Mouse (Mus musculus) mature B cell (primary cell): ENCODE measurements around the gene Smim24.

Source experiments
- in situ Hi-C: fragments of 300-500 bp; cut with MboI; formaldehyde crosslinking; loops from 2 replicates; pipeline ENCODE4 v1.14.3; 2019

The Smim24 gene

DNA sequence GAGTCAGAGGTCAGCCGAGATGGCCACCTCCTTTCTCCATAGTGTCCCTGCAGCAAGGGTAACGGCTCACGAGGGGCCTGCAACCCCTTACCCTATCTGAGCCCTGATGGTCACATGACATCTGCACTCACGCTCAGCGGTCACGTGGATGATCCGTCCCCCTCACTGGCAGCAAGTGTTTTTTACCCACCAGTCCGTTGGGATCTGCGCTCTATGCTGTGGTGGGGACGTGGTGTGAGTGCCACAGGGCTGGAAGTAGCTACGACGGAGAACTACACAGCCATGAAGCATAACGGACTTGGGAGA is 15.5 kb downstream of the Smim24 start:
- in situ Hi-C loops: loop anchor here (5.0 kb wide), 1 partner anchor 34 kb away; no protein-coding TSS in a partner anchor

DNA sequence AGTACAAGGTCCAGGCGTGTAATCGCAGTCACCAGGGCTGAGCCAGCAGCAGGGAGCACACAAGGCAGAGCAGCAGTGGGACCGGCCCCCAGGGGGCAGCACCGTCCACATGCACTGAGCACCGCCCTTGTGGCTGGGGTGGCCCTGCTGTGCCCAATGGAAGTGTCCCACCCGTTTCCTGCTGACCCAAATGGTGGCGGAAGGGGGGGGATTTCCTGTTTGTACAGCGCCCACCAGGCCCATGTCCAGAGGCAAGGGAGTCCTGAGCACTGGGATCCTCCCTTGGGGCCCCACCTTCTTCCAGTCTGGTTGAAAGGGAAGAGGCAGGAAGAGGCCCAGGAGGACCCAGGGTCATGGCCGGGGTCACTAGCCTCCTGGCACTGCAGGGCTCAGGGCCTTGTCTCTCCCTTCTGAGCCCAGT is 16.0 kb downstream of the Smim24 start:
- in situ Hi-C loops: loop anchor here (5.0 kb wide), 1 partner anchor 33 kb away; no protein-coding TSS in a partner anchor

DNA sequence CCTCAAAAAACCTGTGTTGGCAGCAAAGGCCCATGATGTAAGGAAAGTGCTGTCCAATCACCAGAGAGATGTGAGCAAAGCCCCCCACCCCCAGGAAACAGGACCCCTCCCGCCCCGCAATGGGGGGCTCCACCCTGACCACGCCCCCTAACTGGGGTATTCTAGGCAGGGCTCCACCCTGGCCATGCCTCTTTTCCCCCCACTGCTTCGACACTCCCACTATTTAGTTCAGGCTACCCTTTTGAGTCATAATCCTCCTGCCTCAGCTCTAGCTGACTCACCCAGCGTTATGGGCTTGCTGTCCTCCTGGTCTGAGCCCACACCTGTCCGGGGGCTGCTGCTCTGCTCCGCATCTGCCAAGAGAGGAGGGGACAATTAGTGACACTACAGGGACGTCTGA is 16.5 kb downstream of the Smim24 start:
- in situ Hi-C loops: loop anchor here (5.0 kb wide), 1 partner anchor 33 kb away; no protein-coding TSS in a partner anchor

DNA sequence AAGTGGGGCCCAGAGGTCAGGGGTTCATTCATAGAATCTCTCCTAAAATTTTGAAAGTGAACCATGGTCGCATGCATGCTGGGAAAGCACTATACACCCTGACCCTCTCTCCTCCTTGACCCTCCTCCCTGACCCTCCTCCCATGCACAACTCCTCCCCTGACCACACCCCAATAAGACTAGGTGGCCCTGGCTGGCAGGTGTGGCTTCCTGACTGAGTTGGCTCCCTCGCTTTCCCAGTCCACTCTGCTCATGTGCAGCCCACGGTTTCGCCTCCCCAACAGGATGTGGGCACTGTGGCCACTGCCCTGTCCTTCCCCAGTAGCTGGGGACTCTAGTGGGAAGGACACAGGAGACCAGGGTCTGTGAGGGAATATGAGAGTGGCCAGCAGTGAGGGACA is 17.5 kb downstream of the Smim24 start:
- in situ Hi-C loops: no loop called here

DNA sequence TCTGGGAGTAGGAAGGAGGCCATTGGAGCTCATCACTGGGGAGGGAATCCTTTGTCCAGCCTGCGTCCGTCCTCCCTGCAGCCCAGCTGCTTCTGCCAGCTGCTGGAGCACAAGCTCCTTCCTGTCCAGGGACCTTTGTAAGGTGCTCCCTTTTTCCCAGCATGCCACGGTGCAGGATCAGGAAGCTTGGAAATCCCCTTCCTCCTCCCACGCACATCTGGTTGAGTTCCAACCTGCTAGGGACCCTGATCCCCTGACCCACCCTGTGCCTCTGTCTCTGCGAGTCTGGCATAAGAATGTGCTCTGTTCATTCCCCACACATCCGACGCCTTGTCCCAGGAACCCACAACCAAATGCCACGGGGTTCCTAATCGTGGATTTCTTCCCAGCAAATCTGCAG is 18.1 kb downstream of the Smim24 start:
- in situ Hi-C loops: no loop called here

DNA sequence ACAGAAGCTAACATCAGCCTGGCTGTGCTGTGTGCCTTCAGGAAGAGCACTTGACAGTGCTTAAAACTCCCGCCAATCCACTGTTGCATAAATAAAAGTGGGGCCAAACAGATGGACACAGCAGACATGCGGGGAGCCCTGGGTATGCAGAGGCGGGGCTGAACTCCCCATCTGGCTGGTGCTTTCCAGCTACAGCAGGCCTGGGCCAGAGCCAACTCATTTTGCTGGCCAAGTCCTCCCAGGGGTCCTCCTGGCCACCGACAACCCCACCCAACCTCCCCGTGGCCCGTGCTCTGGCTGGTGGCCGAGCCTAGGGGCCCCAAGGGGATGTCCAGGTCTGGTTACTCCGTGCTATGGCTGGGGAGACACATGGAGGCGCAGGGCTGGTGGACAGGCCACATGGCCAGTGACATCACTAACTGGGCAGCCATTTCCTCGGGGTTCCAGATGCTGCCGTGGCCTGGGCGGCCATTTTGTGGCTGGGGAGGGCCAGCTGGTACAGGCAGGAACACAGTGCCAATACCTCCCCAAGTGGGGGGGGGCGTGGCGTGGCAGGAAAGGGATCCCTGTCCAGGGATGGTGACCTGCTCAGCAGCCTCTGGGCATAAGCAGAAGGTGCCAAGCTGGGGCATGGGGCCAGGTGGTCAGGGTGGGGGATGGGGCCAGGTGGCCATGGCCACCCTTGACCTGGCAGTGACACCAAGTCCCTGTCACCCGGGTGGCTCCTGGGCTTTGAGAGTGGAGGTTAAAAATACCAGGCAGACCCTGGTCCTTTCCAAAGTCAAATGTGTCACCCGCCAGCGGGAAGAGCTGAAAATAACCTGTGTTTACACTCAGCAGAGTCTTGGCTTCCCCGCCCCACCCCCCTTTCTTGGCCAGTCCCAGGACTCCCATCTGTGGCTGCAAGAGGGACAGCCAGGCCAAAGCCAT is 18.9 kb downstream of the Smim24 start:
- in situ Hi-C loops: no loop called here

DNA sequence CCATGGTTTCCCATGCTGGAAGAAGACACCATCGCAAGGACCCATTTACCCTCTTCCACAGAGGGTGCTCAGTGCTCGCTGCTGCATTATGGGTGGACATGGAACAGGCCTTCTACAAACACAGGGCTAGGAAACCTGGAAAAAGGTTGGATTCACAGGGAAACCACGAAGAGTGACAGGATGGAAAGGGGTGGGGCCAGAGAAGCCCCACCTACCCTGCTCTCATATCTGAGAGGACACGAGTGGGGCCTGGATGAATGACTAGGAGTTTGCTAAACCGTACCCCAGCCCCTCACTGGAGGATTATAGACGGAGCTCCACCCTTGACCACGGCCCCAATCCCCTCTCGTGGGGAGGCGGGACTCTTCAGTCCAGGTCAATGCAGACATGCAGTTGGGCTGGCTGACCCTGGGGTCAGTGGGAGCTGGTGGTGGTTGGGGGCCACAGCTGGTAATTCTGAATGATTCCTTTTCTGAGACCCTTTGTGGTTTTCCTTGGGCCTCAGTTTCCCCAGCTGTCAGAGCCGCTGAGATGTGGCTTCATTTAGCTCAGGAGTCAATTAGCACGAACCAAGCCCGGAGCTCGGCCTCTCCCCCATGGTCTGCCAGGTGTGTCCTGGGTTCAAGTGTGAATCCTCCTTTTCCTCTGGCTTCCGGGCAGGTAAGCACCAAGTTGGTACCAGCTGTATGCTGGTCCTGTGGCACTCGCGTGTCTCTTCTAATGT is 19.9 kb downstream of the Smim24 start:
- in situ Hi-C loops: no loop called here

DNA sequence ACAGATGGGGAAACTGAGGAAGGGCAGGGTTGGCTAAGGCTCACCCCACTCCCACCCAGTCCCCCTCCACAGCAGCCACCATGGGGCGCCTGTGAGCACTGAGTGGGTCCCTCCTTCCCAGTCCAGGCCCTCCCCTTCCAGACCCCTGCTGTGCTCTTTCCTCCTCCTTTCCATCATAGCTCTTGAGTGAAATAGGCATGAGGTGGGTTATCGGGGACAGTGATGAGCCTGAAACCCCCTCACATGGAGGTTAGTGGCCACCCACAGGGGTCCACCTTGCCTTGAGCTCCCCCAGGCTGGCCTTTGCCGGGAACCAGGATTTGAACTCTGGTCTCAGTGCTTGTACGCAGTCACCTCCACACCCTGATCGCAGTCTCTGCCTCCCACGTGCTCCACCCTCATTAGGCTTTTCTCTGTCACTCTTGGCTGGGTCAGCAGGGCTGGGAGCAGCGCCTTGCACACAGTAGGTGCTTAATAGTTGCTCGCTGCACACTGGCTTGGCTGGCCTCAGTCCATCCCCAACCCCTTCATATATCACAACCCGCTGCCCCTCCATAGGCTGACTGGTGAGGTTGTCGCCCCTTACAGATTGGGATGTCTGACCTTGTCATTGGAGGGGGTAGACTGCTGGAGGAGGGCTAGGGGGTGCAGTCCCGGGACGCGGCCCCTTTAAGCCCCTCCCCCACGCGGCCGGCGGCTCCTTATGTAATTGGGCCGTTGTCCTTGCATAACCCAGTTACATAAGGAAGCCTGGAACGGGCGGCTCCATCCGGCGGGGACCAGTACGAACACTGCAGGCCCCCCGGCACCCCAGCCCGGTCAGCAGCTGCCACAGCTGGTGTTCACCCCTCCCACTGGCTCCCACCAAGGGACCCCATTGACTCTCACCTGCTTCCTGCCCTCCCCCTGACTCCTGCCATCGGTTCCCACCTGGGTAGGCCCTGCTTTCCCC is 20.7 kb downstream of the Smim24 start:
- in situ Hi-C loops: no loop called here

DNA sequence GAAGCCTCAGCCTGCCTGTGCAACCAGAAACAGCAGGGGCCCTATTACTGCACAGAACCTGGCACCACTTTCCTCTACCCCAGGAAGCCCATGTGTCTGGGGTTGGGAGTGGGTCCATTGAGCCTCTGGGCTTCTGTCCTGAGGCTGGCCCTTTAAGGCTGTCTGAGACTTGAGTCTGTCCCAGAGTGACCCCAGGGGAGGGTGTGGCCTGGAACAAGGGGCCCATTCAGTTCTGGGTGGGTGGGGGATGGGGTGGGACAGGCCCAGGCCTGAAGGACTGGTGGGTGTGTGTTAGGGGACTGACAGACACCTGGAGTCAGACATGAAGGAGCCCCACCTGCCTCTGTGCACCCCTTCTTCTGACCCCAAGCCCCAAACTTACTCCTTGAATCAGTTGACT is 21.8 kb downstream of the Smim24 start:
- in situ Hi-C loops: no loop called here

DNA sequence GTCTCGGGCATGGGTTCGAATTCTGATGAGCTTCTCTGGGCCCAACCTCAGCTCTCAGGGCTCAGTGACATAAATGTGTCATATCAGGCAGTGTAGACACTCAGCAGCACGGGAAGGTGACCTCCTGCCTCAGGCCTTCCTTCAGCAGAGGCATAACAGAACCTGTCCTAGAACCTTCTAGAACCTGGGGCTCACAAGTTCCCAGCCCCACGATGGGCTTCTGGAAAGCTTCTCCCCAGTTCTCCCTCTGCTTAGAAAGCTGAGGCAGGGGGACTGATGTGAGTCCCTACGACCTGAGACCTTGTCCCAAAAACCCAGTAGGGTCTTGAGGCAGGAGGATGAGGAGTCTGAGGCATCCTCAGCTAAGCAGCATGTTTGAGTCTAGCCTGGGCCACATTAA is 22.3 kb downstream of the Smim24 start:
- in situ Hi-C loops: no loop called here

DNA sequence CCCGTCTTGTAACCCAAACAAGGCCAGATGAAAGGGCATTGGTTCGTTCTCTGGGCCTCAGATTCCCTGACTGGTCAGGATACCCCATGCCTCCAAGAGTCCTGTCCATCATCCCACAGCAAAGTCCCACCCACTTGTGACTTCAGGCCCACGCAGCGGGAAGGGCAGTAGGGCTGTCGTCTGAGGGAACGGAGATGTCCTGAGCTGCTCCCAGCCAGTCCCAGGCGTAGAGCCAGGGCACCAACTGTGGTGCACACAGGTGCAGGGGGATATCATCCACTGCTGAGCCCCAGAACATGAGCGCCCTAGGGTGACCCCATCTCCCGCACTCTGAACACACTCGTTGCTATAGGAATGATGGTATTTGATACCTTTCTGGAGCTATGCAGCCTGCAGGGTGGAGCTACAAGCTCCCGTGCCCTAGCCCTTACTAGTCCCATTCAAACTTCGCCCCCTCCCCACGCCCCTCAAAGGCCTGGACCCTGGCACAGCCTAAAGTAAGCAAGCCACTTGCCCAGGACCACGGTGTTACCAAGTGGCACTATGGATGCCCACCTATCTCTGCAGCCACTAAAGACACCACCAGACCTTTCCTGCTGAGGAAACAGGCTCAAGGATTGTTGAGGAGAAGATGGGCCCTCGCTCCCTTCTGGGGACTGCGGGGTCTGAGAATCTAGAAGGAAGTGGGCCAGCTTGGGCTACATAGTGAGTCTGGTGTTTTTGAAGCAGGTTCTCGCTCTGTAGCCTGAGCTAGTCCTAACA is 22.9 kb downstream of the Smim24 start:
- in situ Hi-C loops: no loop called here

DNA sequence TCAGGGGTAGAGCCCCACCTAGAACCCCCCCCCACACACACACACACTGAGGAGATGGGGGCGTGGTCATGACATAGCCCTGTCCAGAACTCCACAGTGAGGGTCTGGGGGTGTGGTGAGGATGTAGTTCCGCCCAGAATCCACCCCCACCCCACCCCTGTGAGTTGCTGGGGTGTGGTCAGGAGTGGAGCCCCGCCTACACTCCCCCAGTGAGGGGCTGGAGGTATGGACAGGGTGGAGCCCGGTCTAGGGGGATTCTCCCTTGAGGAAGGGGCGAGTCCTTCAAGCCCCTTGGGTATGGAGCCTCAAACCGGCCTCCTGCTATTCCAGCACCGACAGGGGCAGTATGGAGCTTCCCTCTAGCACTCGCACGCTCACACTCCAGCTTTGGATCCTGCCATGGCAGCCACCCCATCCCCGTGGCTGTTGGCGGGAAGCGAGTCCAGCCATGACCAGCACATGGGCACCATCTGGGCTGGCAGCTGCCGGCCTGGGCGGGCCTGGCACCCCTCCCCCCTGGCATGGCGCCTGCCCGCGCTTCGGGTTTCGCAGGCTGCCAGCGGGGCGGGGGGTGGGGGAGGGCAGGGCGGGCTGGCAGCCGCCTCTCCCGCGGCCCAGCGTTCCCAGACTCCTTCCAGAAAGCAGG is 23.9 kb downstream of the Smim24 start:
- in situ Hi-C loops: no loop called here

DNA sequence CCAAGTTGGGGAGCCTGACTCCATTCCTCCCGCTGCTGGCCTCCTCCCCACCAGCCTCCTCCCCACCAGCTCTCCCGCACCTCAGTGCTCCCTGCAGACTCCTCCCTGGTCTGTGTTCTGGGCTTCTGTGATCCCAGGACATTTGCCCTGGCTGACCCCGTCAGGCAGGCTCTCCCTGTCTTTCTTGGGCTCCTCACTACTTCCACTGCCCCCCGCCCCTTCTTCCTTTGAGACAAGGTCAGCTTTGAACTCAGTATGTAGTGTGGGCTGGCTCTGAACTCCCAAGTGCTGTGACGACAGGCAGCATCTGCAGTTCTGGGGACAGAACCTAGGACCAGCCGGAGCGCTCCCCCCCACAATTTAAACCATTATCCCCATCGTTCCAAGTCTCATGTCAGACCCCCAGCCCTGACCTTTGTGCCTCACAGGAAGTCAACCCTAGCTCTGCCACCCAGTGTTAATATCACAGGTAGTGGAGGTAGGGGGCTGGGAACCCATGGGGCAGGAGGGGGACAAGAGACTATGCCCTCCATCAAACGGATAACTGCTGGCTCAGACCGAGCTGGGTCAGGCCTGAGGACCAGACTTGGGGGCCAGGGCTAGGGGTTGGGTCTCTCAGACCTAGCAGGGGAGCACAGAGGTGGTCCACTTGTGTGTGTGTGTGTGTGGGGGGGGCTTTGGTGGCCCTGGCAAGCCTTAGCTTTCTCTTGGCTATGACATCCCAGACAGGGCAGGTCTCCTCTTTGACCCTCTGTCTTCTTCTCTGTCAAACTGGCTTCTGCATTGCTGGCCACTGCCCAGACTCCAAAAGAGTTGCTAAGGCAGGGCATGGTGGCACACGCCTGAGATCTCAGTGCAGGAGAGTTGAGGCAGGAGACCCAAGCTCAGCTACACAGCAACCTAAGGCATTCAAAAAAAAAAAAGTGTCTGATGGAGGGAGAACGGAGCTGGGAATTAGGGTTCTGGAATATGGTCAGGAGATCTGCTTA is 24.7 kb downstream of the Smim24 start:
- in situ Hi-C loops: no loop called here

DNA sequence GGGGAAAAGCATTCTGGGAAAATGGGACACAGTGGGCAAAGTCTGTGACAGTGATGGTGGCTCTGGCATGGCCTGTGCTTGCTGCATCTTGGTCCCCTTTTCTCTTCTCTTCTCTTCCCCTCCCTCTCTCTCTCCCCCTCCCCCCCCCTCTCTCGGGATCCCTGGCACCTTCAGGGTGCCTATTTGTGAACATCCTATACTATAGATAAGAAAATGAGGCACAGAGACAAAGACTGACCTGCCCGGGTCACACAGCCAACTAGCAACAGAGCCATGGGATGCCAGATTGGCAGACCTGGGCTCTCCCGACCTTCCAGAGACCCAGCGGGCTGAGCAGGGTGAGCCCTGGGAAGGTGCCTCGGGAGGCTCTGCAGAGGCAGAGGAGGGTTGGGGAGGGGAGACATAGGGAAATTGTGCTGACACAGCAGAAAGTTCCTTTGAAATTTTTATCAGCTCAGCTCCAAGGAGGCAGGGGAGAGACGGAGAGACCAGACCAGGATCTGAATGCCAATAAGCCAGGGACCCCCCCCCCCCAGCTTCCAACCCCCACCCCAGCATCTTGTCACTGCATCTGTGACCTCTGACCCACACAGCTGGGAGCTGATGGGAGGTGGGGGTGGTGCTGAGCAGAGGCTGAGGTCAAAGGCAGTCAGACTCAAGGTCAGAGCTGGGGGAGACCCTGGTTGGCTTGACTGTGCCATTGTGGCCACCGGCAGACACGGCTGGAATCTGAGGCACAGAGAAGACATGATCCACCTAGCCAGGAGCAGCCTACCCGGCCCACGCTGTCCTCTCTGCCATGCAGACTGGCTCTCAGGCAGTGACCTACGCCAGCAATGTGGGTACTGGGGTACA is 25.6 kb downstream of the Smim24 start:
- in situ Hi-C loops: no loop called here

DNA sequence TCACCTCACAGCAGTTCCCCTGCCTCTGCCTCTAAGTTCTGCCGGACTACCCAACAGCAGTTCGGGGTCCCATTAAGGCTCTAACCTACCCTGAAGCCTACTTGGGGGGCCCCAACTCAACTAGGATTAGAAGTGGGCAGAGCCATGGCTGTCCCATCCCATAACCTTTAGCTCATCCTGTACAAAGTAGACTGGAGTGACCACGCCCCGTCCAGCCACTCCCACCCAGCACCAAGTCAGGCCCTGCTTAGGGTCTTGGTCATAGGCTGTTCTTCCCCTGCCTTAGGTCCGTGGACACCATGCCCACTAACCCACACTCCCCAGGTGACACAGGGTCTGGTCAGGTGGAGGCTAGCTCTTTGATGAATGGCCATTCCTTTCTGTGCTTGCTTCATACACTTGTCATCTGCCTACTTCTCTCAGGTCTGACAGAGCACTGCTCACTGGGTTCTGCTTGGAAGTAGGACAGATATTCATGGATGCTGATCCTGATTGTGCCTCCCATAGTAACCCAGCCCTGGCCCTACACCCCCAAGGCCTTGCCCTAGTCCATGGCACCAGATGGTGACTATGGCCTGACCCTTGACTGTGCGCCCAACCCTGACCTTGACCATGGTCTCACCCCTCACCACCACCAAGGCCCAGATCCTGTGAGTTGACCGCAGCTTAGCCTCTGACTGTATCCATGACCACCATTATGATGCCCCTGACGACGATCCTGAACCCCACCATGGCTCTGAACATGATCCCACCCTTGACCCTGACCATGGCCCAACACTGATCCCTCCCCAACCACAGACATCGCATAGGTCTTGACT is 26.5 kb downstream of the Smim24 start:
- in situ Hi-C loops: no loop called here

DNA sequence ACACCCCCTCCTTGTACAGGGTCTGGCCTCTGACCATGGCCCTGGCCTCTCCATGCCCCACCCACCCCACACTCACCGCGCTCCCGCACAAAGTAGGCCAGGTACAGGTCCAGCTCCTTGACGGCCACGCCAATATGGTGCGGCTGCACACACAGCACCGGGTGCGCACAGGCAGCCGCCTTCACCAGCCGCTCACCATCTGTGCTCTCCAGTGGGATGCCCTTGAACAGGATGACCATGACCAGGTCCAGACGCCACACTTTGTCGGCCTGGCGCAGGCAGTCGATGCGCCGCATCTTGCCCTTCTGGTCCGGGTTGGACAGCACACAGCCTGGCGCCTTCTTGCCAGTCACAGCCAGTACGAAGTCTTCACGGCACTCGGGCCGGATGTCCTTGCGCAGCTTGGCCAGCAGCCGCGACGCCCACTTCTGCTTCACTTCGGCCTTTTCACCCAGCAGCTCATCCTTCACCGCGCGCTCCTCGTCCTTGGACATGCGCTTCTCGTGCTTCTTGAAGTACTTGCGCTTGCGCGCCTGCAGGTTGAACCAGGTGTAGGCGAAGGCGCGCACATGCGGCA is 27.4 kb downstream of the Smim24 start:
- in situ Hi-C loops: no loop called here
